Mouse (Mus musculus) E14TG2a.4 (cell line): ENCODE results near the gene Neurl2.

Experiments
- CTCF ChIP-seq: conservative IDR thresholded peaks from 2 replicates; pipeline ENCODE4 v1.5.1; 2014; ENCODE audit warnings: low read length
- NANOG ChIP-seq: IDR thresholded peaks from 2 replicates; pipeline ENCODE4 v1.6.1; 2014; ENCODE audit warnings: borderline replicate concordance, low read length, mixed read lengths
- POU5F1 ChIP-seq: IDR thresholded peaks from 2 replicates; pipeline ENCODE4 v1.6.1; 2014; ENCODE audit warnings: low read length, borderline replicate concordance

DNA sequence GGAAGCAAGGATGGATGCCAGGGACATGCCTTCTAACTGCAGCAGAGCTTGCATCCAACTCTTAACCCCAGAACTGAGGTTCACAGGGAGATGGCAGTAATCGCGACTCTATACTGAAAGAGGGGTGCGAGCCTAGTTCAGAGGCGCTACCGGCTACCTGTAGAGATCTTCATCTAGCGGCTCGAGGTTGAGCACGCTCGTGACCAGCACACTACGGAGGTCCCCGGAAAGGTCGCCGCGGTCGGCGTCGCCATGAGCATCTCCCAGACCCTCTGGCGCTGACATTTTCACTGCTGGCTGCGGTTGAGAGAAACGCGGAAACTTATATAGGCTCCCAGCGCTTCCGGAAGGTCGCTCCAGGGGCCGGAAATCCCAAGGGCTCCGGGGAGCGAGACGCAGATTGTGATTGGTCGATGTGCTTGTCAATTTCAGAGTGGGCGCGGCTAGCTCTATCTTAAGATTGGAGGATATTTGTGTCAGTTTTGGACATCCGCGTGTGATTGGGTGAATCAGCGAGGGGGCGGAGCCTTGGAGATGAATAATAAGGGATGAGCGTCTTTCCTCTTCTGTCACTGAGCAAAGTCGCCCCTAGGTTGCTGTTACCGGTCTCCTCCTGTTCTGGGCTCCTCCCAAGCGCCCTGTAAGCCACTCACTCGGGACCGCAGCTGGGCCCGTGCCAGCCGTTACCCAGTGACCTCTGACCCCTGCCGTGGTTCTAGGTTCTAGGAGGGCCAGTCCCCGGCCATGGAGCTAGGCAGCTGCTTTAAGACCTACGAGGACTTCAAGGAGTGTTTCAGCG, 28.5 kb downstream of the Neurl2 start, which contains the start of the genes Acot8 and Zswim3:
- TF ChIP-seq CTCF = no peak
- TF ChIP-seq POU5F1 = no peak
- no peak for TF ChIP-seq NANOG
